Mouse (Mus musculus) embryonic facial prominence, embryonic 15.5 days (tissue): ENCODE data around the gene Vmn2r2. TPM values are rescaled to one million over a fixed set of nuclear protein-coding genes. Genes with fewer than 3 reads are reported as not detected.

Source experiments
- ATAC-seq: fragments of 200-750 bp; cut with Nextera tagmentation; 2 replicates; pipeline ENCODE4 v1.8.0; 2017; ENCODE audit warnings: low read depth, moderate TSS enrichment; ENCODE audit not compliant: insufficient number of reproducible peaks, low FRiP score, low TSS enrichment
- H3K27ac ChIP-seq: fragments of 300-500 bp; sonication (generic); replicated peaks from 2 replicates; pipeline ENCODE4 v1.5.1; 2015; ENCODE audit warnings: mild to moderate bottlenecking, inconsistent platforms
- H3K27me3 ChIP-seq: fragments of 300-500 bp; sonication (generic); 2 replicates; pipeline ENCODE4 v1.6.1; 2015; ENCODE audit warnings: inconsistent platforms
- H3K36me3 ChIP-seq: fragments of 300-500 bp; sonication (generic); 2 replicates; pipeline ENCODE4 v1.6.1; 2015; ENCODE audit warnings: mild to moderate bottlenecking, inconsistent platforms
- H3K4me1 ChIP-seq: fragments of 300-500 bp; sonication (generic); 2 replicates; pipeline ENCODE4 v1.6.1; 2015; ENCODE audit warnings: inconsistent platforms
- H3K4me2 ChIP-seq: fragments of 300-500 bp; sonication (generic); replicated peaks from 2 replicates; pipeline ENCODE4 v1.6.1; 2015; ENCODE audit warnings: mild to moderate bottlenecking, inconsistent platforms
- H3K4me3 ChIP-seq: fragments of 300-500 bp; sonication (generic); replicated peaks from 2 replicates; pipeline ENCODE4 v1.5.1; 2015; ENCODE audit warnings: mild to moderate bottlenecking, inconsistent platforms
- H3K9ac ChIP-seq: fragments of 300-500 bp; sonication (generic); 2 replicates; pipeline ENCODE4 v1.6.1; 2015; ENCODE audit warnings: inconsistent platforms
- H3K9me3 ChIP-seq: fragments of 300-500 bp; sonication (generic); replicated peaks from 2 replicates; pipeline ENCODE4 v1.6.1; 2016; ENCODE audit warnings: inconsistent platforms
- WGBS: fragments of 180-500 bp; shearing (Covaris S2); methylation state at CpG from one replicate; pipeline ENCODE4 v1.1.7; 2015; 5-methylcytosine and 5-hydroxymethylcytosine counted together
- polyA plus RNA-seq: library from polyadenylated mRNA; unstranded; fragments of >200 nt; fragmentation: Nextera tagmentation; extraction: Ambion mirVana; gene quantifications from 2 replicates; pipeline ENCODE4 v1.2.1, GENCODE M21; 2015

The Vmn2r2 gene
- polyA plus RNA-seq = 0.09 TPM in 2 replicates

DNA sequence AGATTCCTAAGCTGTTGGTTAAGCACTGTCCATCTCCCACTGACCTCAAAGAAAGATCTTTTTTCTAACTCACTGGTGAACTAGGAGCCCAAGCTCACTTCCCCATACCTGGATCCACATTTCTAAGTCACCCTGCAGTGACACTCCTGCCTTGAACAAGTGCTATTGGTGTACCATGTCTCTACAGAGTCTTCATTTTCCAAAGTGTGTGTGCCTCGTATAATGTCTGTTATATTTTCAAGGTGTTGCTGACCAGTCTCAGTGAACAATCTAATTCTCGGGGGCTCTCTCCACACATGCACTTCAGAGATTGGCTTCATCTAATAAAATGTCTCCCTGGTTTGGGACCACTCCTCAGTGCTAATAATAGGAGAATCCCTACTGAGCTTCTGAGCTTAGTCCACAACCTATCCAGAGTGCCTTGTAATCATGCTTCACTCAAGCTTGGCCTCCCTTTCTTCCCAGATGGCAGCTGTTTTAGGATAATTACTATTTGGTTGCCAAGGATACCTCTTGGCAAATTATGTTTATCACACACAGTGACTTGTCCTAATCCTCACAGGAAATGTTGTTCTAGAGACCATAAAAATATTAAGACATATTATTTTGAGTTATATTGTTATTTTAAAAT lies at the start of gene Vmn2r2:
Gene Vmn2r2, minus strand, starts transcription at position 51 of the 631 bp plus-strand sequence.
- Histone ChIP-seq H3K4me1 (no peaks in the 10 kb centered on the region), H3K9me3 (no peaks in the 10 kb centered on the region), H3K27me3 (no peaks in the 10 kb centered on the region), H3K4me2 (no peak within 1 kb of the TSS), H3K36me3 (no peaks in the 10 kb centered on the region), H3K27ac (no peak within 1 kb of the TSS), H3K4me3 (no peak within 1 kb of the TSS), H3K9ac (no peak within 1 kb of the TSS)
- WGBS = 87% methylated on average over 2 of the region's 2 CpGs
- no peak for ATAC-seq

DNA sequence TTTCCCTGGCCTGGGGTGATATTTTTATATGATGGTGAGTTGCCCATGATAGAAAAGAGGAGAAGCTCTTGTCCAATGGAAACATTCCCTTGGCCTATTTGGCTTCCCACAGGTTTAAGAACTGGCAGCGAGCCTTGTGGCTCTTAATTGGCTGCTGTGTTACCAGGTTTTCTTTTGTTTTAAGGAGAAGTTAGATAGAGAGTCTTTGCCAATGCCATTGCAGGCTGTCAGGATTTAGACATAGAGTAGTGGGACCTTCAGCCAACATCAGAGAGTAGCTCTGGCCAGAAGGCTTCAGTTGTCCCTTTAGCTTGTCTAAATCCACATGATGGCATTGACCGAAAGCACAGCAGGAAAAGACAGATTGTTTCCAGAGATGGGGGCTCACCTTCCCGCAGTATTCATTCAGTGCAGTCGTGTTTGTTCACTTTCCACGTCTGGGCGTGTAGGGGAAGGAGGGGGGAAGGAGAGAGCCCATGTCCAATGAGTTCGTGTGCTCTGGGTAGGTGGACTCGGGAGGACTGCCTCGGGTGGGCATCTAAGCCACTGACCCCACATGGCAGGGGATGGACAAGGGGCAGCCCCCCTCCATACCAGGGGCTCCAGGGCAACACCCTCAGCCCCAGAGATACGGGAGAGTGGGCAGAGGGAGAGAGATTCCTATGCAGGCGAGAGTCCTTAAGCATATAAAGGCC lies 28.2 kb downstream of the Vmn2r2 start:
- H3K27ac ChIP-seq = no peak overlapping the region
- 77% methylated on average over 11 of the region's 11 CpGs for WGBS
- H3K9me3 ChIP-seq = no peaks in the 10 kb centered on the region
- no peaks in the 10 kb centered on the region for H3K4me1 ChIP-seq
- no peaks in the 10 kb centered on the region for H3K36me3 ChIP-seq
- ATAC-seq = peak; percentile 47; the same call in 1 of the 2 replicates
- no peaks in the 10 kb centered on the region for H3K27me3 ChIP-seq
- no peak overlapping the region for H3K9ac ChIP-seq
- no peak overlapping the region for H3K4me3 ChIP-seq
- no peak overlapping the region for H3K4me2 ChIP-seq

DNA sequence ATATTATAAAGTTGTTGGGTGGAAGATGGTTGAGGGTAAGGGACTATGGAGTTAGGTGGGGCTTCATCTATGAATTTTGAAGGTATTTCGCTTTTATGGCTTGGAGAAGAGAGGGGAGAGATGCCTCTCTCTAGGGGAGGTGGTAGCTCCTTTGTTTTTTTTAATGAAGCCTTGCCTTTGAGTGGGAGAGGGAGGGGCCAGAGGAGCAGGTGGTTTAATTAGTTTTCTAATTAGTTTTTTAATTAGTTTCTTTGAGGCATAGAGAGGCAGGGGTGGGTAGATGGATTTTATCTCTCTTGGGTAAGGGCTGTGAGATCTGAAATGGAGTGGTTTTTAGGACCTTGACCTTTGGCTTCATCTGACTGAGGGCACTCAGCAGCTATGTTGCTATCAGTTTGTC lies 29.0 kb downstream of the Vmn2r2 start:
- WGBS = 83% methylated on average over 1 of the region's 1 CpGs
- no peak overlapping the region for H3K9ac ChIP-seq
- H3K4me3 ChIP-seq = no peak overlapping the region
- H3K36me3 ChIP-seq = no peaks in the 10 kb centered on the region
- H3K4me2 ChIP-seq = no peak overlapping the region
- H3K27me3 ChIP-seq = no peaks in the 10 kb centered on the region
- no peaks in the 10 kb centered on the region for H3K9me3 ChIP-seq
- H3K27ac ChIP-seq = no peak overlapping the region
- ATAC-seq = no peak
- H3K4me1 ChIP-seq = no peaks in the 10 kb centered on the region

DNA sequence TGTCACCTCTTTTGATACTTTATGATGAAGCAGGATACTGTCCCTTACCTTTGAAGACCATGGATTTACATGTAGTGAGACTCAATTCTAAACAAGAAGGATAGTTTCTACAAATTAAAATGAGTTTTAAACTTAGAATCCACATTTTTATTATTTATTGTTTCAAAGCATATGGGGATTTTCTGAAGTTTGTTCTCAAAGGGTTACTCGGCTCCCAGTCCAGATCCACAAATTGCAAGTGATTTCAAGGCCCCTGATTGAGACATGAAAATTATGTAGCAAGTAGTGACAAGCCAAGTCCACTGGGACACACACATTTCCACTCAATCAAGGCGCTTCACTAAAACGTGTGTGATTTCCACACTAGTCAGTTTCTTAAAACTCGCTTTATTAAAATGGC lies 60.5 kb downstream of the Vmn2r2 start, which contains the start of gene Vmn2r1:
Gene Vmn2r1, plus strand, starts transcription at position 301 of the 400 bp plus-strand sequence.
- Histone ChIP-seq H3K9ac (no peak within 1 kb of the TSS), H3K36me3 (no peaks in the 10 kb centered on the region), H3K4me1 (no peaks in the 10 kb centered on the region), H3K27me3 (no peaks in the 10 kb centered on the region), H3K27ac (no peak within 1 kb of the TSS), H3K4me2 (no peak within 1 kb of the TSS), H3K9me3 (no peaks in the 10 kb centered on the region), H3K4me3 (no peak within 1 kb of the TSS)
- 60% methylated on average over 4 of the region's 4 CpGs for whole genome bisulfite sequencing
- no peak for ATAC-seq

Other genes with a start within 250 kb of the Vmn2r2 start
- 2.4 and 2.7 TPM in 2 replicates for gene Plch1, start 242.5 kb downstream of the Vmn2r2 start, polyA plus RNA-seq
- gene E130311K13Rik, start 212.5 kb downstream of the Vmn2r2 start, polyA plus RNA-seq = 9.6 and 9.9 TPM in 2 replicates
- 14.7 and 17.1 TPM in 2 replicates for gene Slc33a1, start 177.2 kb downstream of the Vmn2r2 start, polyA plus RNA-seq
- 36.3 and 36.4 TPM in 2 replicates for gene Gmps, start 165.8 kb downstream of the Vmn2r2 start, polyA plus RNA-seq
- 0.08 and 0.09 TPM in 2 replicates for gene Vmn2r1, start 60.4 kb downstream of the Vmn2r2 start, polyA plus RNA-seq
- 0.03 TPM in 1 of 2 replicates, not detected in the other for gene Vmn2r3, start 147.8 kb upstream of the Vmn2r2 start, polyA plus RNA-seq